Mouse (Mus musculus) bone marrow macrophage, adult 2 months (primary cell): Measurements from ENCODE around the gene Rims1.

Source experiments
- CTCF ChIP-seq: IDR thresholded peaks from 2 replicates; pipeline ENCODE4 v1.5.1; 2012; ENCODE audit warnings: low read depth, mild to moderate bottlenecking, low read length, moderate library complexity
- POLR2A ChIP-seq: IDR thresholded peaks from 2 replicates; pipeline ENCODE4 v1.6.1; 2012; ENCODE audit warnings: mild to moderate bottlenecking, low read depth, low read length, borderline replicate concordance

GRCm38 (mm10) chr1:22770530-22771254 lies 35.1 kb downstream of the Rims1 start:
- TF ChIP-seq CTCF, result no peak
- no peak for TF ChIP-seq POLR2A
